Mouse (Mus musculus) thymus, adult 18-20 months (tissue): ENCODE measurements at regions not wholly inside any gene's neighbourhood (a gene's known extent, or its start where the extent isn't known, plus 50 kb on each side); places are given as distances from the start of the nearest gene placed in this dataset.

Experiments
- DNase-seq, 2 experiments: peaks; one replicate each; pipeline ENCODE4 v3.0.0; 2022; ENCODE audit warnings: mixed read lengths in 2 of 2

GRCm38 (mm10) chr13:48115890-48116289, 145.1 kb upstream of the Id4 start:
- no peak for DNase-seq

- no peak for DNase-seq
Observed at GRCm38 (mm10) chr13:48126582-48126981, 134.4 kb upstream of the Id4 start.

GRCm38 (mm10) chr13:48130724-48131123, 130.3 kb upstream of the Id4 start:
- DNase-seq = no peak

GRCm38 (mm10) chr13:48131681-48132080, 129.3 kb upstream of the Id4 start:
- no peak for DNase-seq

- no peak for DNase-seq
Observed at GRCm38 (mm10) chr13:48145976-48146375, 115.1 kb upstream of the Id4 start.

- DNase-seq = no peak
Observed at GRCm38 (mm10) chr13:48147061-48147460, 114.0 kb upstream of the Id4 start.

GRCm38 (mm10) chr13:48153248-48153647, 107.8 kb upstream of the Id4 start:
- no peak for DNase-seq

- DNase-seq = no peak
Observed at GRCm38 (mm10) chr13:48153684-48154413, 107.2 kb upstream of the Id4 start.

GRCm38 (mm10) chr13:48154414-48155105, 106.5 kb upstream of the Id4 start:
- no peak for DNase-seq

- DNase-seq = no peak
Observed at GRCm38 (mm10) chr13:48159020-48159910, 101.8 kb upstream of the Id4 start.

- no peak for DNase-seq
Observed at GRCm38 (mm10) chr13:48160161-48160560, 100.9 kb upstream of the Id4 start.

- DNase-seq = no peak
Observed at GRCm38 (mm10) chr13:48161339-48161738, 99.7 kb upstream of the Id4 start.

GRCm38 (mm10) chr13:48164586-48164985, 96.4 kb upstream of the Id4 start:
- no peak for DNase-seq

- DNase-seq = no peak
Observed at GRCm38 (mm10) chr13:48165838-48166237, 95.2 kb upstream of the Id4 start.

GRCm38 (mm10) chr13:48167976-48168375, 93.1 kb upstream of the Id4 start:
- DNase-seq = no peak

GRCm38 (mm10) chr13:48171309-48171953, 89.6 kb upstream of the Id4 start:
- DNase-seq = no peak

- DNase-seq = no peak
Observed at GRCm38 (mm10) chr13:48171994-48172393, 89.0 kb upstream of the Id4 start.

GRCm38 (mm10) chr13:48192476-48192875, 68.6 kb upstream of the Id4 start:
- DNase-seq = no peak

- DNase-seq = no peak
Observed at GRCm38 (mm10) chr13:48193942-48194341, 67.1 kb upstream of the Id4 start.

GRCm38 (mm10) chr13:48207824-48208223, 53.2 kb upstream of the Id4 start:
- no peak for DNase-seq
